Mouse (Mus musculus): ENCODE data around the gene Map4k5. TPM values are rescaled to one million over a fixed set of nuclear protein-coding genes. Genes with fewer than 3 reads are reported as not detected.
A peak's percentile ranks its signal among the peaks of the same experiment; 100 is the strongest.

Gene Map4k5
- 10 to 100 TPM; 39.2 to 40.4 TPM for total RNA-seq (2021)

DNA sequence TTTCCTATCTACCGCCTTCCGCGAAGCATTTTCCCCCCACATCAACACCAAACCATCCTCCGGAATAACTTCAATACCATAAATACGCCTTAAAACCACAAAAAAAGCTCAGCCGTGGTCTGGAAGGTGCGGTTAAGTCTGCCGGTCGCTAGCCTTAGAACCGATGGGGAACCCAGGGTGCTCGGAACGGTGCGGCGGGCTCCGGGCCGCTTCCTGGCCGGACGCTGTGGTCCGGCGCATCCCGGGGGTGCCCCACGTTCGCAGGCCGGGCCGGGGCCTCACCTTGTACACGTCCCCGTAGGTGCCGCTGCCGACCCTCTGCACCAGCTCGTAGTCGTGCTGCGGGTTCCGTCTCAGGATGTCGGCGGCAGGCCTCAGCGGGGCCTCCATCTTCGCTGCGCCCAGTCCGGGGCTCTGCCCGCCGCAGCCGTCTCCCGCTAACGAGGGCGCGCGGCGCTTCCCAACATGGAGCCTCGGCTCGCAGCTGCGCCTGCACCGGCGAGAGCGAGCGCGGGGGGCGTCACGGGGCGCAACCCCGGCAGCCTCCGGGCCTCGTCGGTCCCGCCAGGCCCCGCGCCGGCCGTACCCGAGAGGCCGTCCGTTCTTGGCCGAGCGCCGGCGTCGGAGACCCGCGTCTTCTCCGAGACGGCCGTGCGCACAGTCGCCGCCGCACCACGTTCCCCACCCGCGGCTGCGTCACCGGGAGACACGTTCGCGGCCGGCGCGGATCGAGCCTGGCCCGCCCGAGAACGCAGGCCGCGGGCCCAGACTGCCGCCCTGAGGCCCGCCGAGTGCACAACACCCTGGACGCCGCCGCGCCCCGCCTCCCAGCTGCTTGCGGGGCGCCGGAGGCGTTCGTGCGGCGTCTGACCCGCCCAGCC is at the start of gene Map4k5, which contains the start of gene Atl1:
Gene Map4k5 (minus strand): TSS at position 830 of the 881 bp plus-strand sequence.
Gene Atl1 (plus strand): TSS at position 244 of the 881 bp plus-strand sequence.
- DNase-seq (ENCODE audit: extremely low spot score in 1 of 2, low spot score in 2 of 2), result peak; percentile 82 to 95
- intact Hi-C loops (cut with DNase I), result loop anchor here (10.0 kb wide), 1 partner anchor 158 kb away; no protein-coding TSS in a partner anchor

DNA sequence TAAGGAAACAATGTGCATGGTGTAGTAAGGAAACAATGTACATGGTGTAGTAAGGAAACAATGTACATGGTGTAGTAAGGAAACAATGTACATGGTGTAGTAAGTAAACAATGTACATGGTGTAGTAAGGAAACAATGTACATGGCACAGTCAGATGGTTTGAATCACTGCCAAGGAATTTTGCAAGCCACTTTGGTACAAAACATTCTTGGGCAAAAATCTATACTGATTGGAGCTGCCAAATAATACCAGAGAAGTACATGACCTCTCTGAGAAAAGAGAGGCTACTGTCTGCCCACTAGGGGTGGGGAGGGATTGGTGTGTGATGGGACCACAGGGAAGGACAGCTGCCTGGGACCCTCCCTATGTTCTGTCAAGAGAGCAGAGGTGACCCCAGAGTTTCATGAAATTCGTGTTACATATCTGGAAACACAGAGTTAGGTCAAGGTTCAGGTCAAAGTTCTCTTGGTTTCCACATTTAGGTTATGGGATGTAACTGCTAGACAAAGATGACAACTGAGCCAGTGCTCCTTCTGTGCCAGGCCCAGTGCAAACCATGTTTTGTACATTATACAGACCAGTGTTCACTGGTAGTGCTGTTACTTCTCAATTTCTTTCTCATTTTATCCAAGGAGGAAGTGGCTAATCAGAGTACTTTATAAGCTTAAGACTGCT is 48.8 kb upstream of the Map4k5 start:
- intact Hi-C loops (cut with DNase I), result no loop called here
- DNase-seq (ENCODE audit: extremely low spot score in 1 of 2, low spot score in 2 of 2), result no peak

DNA sequence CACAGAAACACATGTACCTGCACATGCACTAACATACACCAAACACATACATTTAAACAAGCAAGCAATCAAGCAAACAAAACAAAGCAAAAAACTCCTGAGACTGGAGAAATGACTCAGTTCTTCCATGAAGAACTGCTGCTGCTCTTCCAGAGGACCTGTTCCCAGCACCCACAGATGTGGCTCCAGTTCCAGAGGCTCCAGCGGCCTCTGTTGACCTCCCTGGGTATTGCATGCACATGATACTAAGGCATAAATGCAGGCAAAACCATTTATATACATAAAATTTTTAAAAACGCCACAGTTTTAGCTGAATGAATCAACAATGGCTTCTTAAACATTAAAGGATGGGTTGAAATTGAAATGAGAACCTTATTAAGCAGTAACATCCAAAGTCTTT is 46.3 kb upstream of the Map4k5 start:
- DNase-seq (ENCODE audit: extremely low spot score in 1 of 2, low spot score in 2 of 2), result no peak
- intact Hi-C loops (cut with DNase I), result no loop called here

DNA sequence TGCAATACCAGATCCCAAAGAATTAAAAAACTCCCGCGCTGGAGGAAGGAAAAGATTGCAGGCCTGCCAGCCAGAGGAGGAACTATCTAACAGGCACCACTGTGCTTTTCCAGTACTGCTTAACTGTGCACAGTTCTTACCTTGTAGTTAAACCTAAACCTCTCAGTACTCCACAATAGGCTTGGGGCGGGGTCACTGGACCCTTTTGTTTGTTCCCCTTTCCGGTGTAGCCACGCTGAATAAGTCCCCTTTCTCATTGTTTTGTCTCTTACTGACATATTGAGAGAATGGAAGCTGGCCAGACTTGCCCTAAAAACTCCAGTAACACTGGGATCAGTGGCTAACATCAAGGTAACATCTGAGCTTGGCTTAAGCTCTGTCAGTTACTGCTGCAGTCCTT is 44.7 kb upstream of the Map4k5 start:
- DNase-seq (ENCODE audit: extremely low spot score in 1 of 2, low spot score in 2 of 2), result no peak
- intact Hi-C loops (cut with DNase I), result no loop called here

DNA sequence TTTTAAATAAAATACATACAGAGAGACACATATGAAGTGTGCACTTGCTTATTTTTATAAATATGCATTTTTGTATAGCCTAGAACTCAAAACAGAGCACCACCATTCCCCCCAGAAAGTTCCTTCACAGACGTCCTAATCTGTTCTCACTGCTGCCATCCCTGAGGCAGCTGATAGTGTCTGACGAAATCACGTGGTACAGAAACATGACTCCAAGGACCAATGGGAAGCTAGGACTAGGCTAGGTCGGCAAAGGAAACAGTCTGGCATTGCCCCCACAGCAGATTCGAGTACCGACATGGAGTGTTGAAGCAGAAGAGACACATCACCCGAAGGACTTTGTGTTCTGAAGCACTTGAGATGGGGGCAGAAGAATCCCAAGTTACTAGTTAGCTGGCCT is 33.7 kb upstream of the Map4k5 start:
- intact Hi-C loops (cut with DNase I), result no loop called here
- DNase-seq (ENCODE audit: extremely low spot score in 1 of 2, low spot score in 2 of 2), result no peak

DNA sequence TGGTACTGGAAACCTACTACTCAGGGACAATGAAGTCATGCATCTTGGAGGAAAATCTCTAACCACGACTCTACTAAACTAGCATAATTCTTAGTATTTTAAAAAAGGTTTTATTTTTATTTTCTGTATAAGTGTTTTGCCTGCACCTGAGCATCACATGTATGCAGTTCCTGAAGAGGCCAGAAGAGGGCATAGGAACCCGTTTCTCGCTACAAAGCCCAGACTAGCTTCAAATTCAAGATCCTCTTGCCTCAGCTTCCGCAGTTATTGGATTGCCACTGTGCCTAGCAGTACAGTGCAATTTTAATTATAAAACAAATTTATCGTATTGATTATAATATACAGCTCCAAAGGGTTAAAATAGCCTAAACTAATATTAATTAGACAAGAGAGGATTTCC is 31.0 kb upstream of the Map4k5 start:
- intact Hi-C loops (cut with DNase I), result no loop called here
- no peak for DNase-seq (ENCODE audit: extremely low spot score in 1 of 2, low spot score in 2 of 2)

DNA sequence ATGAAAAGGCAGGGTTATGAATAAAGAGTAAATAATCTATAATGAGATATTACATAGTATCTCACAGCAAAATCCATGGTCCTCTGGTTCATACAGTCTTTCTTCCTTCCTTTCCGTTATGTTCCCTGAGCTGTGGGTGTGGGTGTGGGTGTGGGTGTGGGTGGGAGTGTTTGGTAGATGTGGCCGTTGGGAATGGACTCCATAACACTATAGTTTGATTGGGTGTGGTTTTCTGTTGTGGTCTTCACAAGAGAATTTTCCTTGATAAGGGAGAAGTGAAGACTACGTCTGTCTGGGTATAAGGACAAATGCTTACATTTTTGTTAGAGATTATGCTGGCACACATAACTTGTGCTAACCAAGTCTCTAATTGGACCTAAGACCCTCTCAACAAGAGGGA is 30.6 kb upstream of the Map4k5 start:
- no peak for DNase-seq (ENCODE audit: extremely low spot score in 1 of 2, low spot score in 2 of 2)
- intact Hi-C loops (cut with DNase I), result no loop called here

DNA sequence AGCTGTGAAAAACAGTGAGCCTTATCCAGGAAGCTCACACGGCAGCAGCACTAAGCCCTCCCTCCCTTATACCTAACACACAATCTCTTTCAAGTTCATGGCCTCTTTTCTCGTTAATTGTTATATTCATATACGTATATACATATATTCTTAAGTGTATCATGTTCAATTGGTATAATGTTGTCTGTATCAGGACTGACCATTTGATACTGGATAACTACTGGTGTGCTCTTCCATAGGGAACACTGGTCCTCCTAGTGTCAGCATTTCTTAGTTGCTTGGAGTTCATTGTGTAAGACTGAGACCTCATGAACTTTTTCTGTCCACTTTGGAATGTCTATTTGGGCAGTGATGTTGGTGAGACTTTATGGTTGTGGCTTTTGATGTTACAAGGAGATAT is 30.1 kb upstream of the Map4k5 start:
- intact Hi-C loops (cut with DNase I), result no loop called here
- DNase-seq (ENCODE audit: extremely low spot score in 1 of 2, low spot score in 2 of 2), result no peak

DNA sequence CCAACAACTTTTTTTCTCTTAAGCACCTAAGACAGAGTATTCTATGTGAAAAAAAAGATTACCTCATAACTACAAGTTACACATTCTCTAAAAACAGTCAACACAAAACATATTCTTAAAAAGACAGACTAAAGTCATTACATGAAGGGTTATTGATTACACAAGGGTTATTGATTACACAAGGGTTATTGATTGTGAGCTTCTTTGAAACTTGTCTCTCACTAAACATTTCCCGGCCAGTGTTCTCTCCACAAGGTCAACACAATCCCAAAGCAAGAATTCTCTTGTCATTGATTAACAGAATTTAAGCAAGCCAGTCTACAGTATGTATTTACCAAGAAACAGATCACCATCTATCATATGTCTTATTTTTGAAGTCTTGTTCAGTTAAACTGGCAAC is 29.1 kb upstream of the Map4k5 start:
- DNase-seq (ENCODE audit: extremely low spot score in 1 of 2, low spot score in 2 of 2), result no peak
- intact Hi-C loops (cut with DNase I), result no loop called here

DNA sequence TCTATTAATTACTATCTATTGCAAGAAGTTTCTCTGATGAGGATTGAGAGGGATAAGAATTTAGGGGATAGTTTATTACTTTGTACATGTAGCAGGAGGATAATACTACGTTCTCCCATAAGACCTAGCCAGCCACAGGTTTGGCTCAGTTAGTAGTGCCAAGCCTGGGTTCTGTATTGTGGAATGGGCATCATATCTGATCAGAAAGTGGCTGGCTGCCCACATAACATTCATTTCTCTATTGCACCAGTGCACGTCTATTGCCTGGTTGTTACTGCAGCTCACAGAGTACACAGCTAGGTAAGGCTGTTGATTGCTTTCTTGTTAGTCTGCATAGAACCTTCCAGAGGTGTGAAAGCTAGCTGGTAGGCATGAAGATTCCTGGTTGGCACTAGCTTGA is 24.9 kb upstream of the Map4k5 start:
- no peak for DNase-seq (ENCODE audit: extremely low spot score in 1 of 2, low spot score in 2 of 2)
- intact Hi-C loops (cut with DNase I), result no loop called here

DNA sequence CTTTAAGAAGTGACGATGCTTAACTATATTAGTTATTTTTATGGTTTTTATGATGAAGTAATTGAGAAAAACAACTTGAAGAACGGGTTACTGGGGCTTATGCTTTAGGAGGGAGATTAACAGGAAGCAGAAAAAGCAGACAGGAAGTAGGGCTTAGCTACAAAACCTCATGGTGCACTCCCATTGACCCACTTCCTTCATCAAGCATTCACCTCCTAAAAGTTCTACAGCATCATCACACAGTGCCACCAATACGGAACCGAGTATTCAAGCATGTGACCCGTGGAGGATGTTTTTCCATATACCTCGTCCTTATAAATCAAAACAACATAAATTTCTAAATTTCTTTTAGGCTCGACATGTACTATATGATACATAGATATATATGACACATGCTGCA is 19.7 kb upstream of the Map4k5 start:
- intact Hi-C loops (cut with DNase I), result no loop called here
- DNase-seq (ENCODE audit: extremely low spot score in 1 of 2, low spot score in 2 of 2), result no peak

DNA sequence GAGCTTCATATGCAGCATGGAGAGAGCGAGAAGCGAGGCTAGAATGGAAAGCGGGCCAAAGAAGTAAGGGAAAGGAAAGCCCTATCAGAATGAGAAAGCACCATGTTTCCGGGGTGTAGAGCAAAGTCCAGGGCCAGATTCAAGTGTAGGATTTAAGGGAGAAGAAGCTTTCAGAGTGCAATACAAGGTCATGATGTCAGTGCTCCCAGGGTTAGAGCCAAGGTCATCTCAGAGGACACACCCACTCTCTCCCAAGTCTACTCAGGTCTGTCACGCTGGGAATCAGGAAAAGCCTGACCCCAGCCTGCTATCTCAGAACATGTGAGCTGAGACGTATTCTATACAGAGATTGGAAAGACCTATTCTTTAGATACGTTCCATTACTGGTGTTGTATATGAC is 18.9 kb upstream of the Map4k5 start:
- DNase-seq (ENCODE audit: extremely low spot score in 1 of 2, low spot score in 2 of 2), result no peak
- intact Hi-C loops (cut with DNase I), result no loop called here

DNA sequence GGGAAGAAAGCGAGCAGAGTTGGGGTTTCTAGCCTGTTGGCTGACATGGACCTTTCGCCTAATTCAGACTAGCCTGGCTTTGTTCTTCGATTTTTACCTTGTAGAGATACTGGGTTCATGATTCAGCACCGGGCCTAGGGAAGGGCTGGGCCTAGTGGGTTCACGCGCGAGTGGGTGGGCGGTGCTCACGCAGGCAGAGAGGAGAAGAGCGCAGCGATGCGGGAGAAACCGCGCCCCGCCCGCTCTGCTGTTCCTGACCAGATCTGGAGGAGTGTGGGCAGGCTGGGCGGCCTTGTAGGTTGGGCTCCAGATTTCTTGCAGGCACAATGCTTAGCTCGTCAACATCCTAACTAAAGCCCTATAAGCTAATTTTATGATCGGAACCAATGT is 15.5 kb upstream of the Map4k5 start:
- intact Hi-C loops (cut with DNase I), result no loop called here
- peak; percentile 75 to 86 for DNase-seq (ENCODE audit: extremely low spot score in 1 of 2, low spot score in 2 of 2)

DNA sequence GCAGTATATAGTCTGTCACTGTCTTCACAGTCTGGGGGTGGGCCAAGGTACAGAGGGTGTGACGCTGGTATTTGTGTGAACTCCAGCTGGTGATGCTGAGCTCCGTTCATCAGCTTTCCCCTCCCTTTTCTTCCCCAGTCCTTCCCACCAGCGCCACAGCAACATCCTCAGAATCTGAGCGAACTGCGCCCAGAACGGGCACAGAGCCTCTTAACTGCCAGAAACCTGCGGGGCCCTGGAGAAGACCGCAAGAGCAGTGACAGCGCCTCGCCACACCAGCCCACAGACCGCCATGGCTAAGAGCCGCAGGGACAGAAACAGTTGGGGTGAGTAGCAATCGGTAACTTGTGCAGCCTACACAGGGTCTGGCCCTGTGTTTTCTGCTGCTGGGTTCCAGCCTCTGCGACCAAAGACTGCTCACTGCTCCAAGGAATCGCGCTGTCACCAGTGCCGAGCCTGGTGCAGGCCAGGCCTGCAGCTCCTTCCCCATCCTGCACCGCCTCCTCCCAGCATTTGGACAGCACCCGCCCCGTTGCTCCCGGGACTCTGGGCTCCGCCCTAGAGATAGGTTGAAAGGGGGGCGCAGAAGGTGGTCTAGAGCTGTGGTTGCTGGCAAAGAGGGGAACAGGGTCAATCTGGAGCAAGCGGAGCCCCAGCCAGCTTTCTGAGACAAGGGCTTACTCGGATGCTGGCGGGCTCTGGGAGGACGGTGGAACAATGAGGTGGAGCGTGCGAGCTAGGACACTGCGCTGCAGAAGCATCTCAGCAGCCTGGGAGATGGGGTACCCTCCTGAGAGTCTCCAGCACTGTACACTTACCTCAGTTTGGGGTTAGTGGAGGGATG is 14.9 kb upstream of the Map4k5 start:
- DNase-seq (ENCODE audit: extremely low spot score in 1 of 2, low spot score in 2 of 2), result peak; percentile 58 to 66

DNA sequence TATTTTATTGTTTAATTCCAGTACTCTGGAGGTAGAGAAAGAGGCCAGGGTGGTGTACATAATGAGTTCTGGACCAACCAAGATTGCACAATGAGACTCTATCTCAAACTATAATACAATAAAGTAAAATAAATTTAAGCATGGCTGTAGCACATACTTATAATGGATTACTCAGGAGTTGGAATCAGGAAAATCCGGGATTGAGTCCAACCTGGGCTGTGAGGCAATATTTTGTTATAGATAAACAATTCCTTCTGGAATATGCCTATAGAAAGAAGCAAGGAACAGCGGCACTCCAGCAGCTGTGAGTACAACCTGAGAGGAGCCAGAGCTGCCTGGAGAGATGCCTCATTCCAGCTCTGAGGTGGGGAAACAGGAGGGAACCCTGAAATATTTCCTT is 12.0 kb upstream of the Map4k5 start:
- no peak for DNase-seq (ENCODE audit: extremely low spot score in 1 of 2, low spot score in 2 of 2)
- intact Hi-C loops (cut with DNase I), result no loop called here

More for the DNA sequence above, 14.9 kb upstream of the Map4k5 start:
- intact Hi-C loops (cut with DNase I), result no loop called here

DNA sequence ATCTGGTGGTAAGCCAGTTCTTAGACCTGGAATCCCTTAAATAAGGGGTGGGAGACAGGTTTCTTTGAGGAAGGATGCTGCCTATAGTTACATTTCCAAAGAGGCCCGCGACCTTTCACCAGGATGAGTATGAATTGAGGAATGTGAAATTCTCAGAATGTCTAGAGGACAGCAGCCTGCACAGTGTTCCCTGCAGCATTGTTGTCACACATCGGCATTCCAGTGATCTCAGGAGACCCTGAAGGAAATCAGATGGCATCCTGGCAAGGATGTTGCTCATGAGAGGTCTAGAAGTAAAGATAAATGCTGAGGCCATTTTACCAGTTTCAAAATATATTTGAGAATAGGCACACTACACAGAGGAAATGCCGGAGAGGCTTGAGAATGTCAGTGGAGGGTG is 5.1 kb upstream of the Map4k5 start:
- intact Hi-C loops (cut with DNase I), result loop anchor here (10.0 kb wide), 1 partner anchor 163 kb away; no protein-coding TSS in a partner anchor
- no peak for DNase-seq (ENCODE audit: extremely low spot score in 1 of 2, low spot score in 2 of 2)

DNA sequence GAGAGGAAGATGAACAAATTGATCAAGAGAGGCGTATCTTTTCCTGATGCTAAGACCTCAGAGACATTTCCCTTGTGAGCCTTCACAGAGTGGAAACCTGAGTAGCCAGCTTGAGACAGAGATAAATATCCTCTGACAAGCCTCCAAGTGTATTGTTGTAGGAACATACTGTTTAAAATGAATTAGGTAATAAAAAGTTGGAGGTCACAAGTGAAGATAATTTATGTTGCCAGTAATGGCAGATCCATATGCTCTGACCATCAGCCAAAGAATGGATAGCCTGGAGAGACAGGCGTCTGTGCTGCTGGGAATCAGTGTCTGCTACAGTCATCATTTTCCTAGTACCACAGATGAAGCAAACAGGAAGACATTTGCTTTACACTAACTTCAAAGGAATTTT is 2.0 kb upstream of the Map4k5 start:
- intact Hi-C loops (cut with DNase I), result loop anchor here (10.0 kb wide), 1 partner anchor 160 kb away; no protein-coding TSS in a partner anchor

DNA sequence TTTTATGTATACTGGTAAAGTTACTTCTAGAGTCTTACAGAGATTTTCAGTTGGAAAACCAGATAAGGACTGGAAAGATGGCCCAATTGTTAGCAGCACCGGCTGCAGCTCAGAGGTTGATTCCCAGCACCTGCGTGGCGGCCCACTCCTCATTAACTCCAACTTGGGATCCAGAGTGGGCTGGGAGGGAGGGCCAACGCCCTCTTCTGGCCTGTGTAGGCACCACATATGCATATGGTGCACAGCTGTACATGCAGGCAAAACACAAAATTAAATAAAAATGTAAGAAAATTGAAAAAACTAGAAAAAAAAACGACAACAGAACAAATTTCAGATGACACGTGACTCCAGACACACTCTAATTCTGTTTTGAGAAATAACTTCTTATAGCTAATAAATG is 927 bp upstream of the Map4k5 start:
- intact Hi-C loops (cut with DNase I), result loop anchor here (10.0 kb wide), 1 partner anchor 159 kb away; no protein-coding TSS in a partner anchor

More for the DNA sequence above, 2.0 kb upstream of the Map4k5 start:
- DNase-seq (ENCODE audit: extremely low spot score in 1 of 2, low spot score in 2 of 2), result no peak

DNA sequence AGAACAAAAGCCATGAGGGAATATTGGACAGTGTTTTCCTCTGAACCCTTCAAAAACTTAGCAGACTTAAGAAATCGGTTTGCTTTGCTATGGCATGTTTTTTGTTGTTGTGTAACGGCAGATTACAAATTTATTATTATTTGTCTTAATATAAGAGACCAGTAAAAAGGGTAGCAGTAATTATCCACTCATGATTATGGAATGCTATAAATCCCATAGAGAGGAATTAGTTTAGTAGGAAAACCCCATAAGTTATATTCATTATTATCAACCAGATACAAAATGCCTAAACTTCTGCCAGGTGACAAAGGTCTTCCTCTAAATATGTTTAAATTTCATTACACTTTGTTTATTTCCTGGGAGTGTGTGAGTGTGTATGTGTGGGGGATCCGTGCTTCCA is 1.3 kb downstream of the Map4k5 start:
- intact Hi-C loops (cut with DNase I), result loop anchor here (10.0 kb wide), 1 partner anchor 157 kb away; no protein-coding TSS in a partner anchor
- DNase-seq (ENCODE audit: extremely low spot score in 1 of 2, low spot score in 2 of 2), result no peak

More for the DNA sequence above, 927 bp upstream of the Map4k5 start:
- DNase-seq (ENCODE audit: extremely low spot score in 1 of 2, low spot score in 2 of 2), result no peak
